Mouse (Mus musculus): ENCODE data around the gene Lrch1. TPM values are rescaled to one million over a fixed set of nuclear protein-coding genes. Genes with fewer than 3 reads are reported as not detected.
A peak's percentile ranks its signal among the peaks of the same experiment; 100 is the strongest.

Lrch1 gene
- polyA plus RNA-seq, 1 experiment from 2014 or later = 15.4 TPM

DNA sequence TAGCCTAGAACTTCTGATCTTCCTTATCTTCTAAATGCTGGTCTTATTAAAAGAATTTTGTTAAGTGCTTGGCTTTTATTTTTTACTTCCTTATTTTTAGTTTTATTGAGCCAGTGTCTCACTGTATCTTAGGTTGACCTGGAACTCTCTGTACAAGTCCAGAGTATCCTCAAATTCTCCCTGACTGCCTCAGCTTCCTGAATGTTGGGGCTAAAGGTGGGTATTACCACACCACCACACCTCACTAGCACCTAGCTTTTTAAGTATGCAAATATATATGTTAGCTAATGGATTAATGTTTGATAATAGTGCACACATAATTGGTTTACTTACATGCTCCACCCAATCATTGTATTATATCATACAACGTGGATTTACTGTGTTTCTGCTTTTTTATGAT, 8.6 kb upstream of the Lrch1 start:
- no peaks in the 10 kb centered on the region for H3K36me3 ChIP-seq (ENCODE audit: control insufficient read depth, insufficient read depth, low read length)
- H3K27me3 ChIP-seq (replicated peaks; ENCODE audit: control insufficient read depth, insufficient read depth, low read length) = no peaks in the 10 kb centered on the region
- no peak for ATAC-seq
- no peak overlapping the region for H3K4me2 ChIP-seq (ENCODE audit: low read length)
- H3K4me1 ChIP-seq (ENCODE audit: control insufficient read depth, insufficient read depth, low read depth, low read length) = no peaks in the 10 kb centered on the region
- no peak overlapping the region for H3K4me3 ChIP-seq (ENCODE audit: low read length)
- 80% methylated on average over 1 of the region's 1 CpGs for WGBS
- H3K9me3 ChIP-seq (ENCODE audit: control insufficient read depth, low read length) = no peaks in the 10 kb centered on the region
- H3K27ac ChIP-seq (ENCODE audit: low read depth, low read length) = no peak overlapping the region
- H3K9ac ChIP-seq (ENCODE audit: low read depth, low read length) = no peak overlapping the region

DNA sequence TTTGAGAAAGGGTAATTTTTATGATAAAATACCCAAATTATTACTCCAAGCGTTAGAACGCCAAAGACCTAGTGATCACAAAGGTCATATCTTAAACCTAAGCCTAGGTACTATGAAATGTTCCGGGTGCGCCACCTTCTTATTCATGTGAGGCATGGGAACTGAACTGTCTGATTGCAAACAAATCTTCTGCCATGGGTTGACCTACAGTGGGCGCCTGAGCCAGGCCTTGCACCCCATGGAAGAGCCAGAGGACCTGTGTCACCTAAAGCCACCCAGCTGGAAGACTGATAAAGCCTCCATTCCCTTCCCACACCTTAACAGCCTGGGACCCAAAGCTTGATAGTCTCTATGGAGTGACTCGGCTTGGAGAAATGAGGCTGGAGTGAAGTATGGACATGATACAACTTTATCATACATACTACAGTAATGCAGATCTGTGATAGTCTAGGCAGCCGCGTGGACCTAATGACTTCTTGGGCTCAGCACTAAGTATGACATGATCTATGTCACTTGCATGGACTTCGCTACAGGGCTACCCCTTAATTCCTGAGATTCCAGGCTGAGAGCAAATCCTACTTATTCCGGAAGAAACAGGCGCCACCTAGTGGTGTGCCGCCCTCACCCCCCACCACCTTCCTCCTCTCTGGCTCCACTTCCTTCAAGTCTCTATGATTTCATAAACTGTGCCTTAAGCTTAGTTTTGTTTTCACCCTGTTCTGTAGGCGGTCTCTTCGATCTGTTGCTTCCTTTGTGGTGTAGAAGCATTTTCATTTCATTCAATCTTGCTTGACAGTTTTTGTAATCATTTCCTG, 957 bp upstream of the Lrch1 start:
- H3K4me2 ChIP-seq (ENCODE audit: low read length) = peak overlapping the region; percentile 84
- H3K9ac ChIP-seq (ENCODE audit: low read depth, low read length) = no peak overlapping the region
- peak; percentile 13; the same call in 1 of the 2 replicates for ATAC-seq
- peak overlapping the region; percentile 97 for H3K4me3 ChIP-seq (ENCODE audit: low read length)
- 50% methylated on average over 14 of the region's 14 CpGs for WGBS
- H3K27ac ChIP-seq (ENCODE audit: low read depth, low read length) = peak overlapping the region; percentile 88
- no peaks in the 10 kb centered on the region for H3K36me3 ChIP-seq (ENCODE audit: control insufficient read depth, insufficient read depth, low read length)
- H3K27me3 ChIP-seq (replicated peaks; ENCODE audit: control insufficient read depth, insufficient read depth, low read length) = no peaks in the 10 kb centered on the region
- H3K9me3 ChIP-seq (ENCODE audit: control insufficient read depth, low read length) = no peaks in the 10 kb centered on the region
- peaks cover 18% of the 10 kb centered on the region for H3K4me1 ChIP-seq (ENCODE audit: control insufficient read depth, insufficient read depth, low read depth, low read length)

- WGBS = 28% methylated on average over 13 of the region's 13 CpGs
- no peaks in the 10 kb centered on the region for H3K9me3 ChIP-seq (ENCODE audit: control insufficient read depth, low read length)
- peak overlapping the region; percentile 97 for H3K4me3 ChIP-seq (ENCODE audit: low read length)
- H3K27ac ChIP-seq (ENCODE audit: low read depth, low read length) = peak overlapping the region; percentile 88
- H3K4me1 ChIP-seq (ENCODE audit: control insufficient read depth, insufficient read depth, low read depth, low read length) = peaks cover 18% of the 10 kb centered on the region
- H3K9ac ChIP-seq (ENCODE audit: low read depth, low read length) = peak overlapping the region; percentile 84
- H3K4me2 ChIP-seq (ENCODE audit: low read length) = peak overlapping the region; percentile 84
- H3K27me3 ChIP-seq (replicated peaks; ENCODE audit: control insufficient read depth, insufficient read depth, low read length) = no peaks in the 10 kb centered on the region
- 0 out of 2 replicates have a peak, but pooled peaks have one; percentile 10 for ATAC-seq
- no peaks in the 10 kb centered on the region for H3K36me3 ChIP-seq (ENCODE audit: control insufficient read depth, insufficient read depth, low read length)
These were observed 329 bp upstream of the Lrch1 start for GRCm38 (mm10) chr14:74948014-74948396.

- H3K4me1 ChIP-seq (ENCODE audit: control insufficient read depth, insufficient read depth, low read depth, low read length) = peaks cover 18% of the 10 kb centered on the region
- peak; percentile 89 for ATAC-seq
- H3K27me3 ChIP-seq (replicated peaks; ENCODE audit: control insufficient read depth, insufficient read depth, low read length) = no peaks in the 10 kb centered on the region
- peak overlapping the region; percentile 88 for H3K27ac ChIP-seq (ENCODE audit: low read depth, low read length)
- H3K4me3 ChIP-seq (ENCODE audit: low read length) = peak overlapping the region; percentile 97
- H3K36me3 ChIP-seq (ENCODE audit: control insufficient read depth, insufficient read depth, low read length) = no peaks in the 10 kb centered on the region
- peak overlapping the region; percentile 84 for H3K9ac ChIP-seq (ENCODE audit: low read depth, low read length)
- under 1% methylated on average over 55 of the region's 56 CpGs for WGBS
- H3K4me2 ChIP-seq (ENCODE audit: low read length) = peak overlapping the region; percentile 84
- H3K9me3 ChIP-seq (ENCODE audit: control insufficient read depth, low read length) = no peaks in the 10 kb centered on the region
These were observed 813 bp downstream of the Lrch1 start for GRCm38 (mm10) chr14:74946751-74947375.

GRCm38 (mm10) chr14:74946321-74946750, 1.3 kb downstream of the Lrch1 start:
- Histone ChIP-seq H3K4me3 (ENCODE audit: low read length) (peak overlapping the region; percentile 97), H3K9ac (ENCODE audit: low read depth, low read length) (peak overlapping the region; percentile 84), H3K36me3 (ENCODE audit: control insufficient read depth, insufficient read depth, low read length) (no peaks in the 10 kb centered on the region), H3K9me3 (ENCODE audit: control insufficient read depth, low read length) (no peaks in the 10 kb centered on the region), H3K4me2 (ENCODE audit: low read length) (peak overlapping the region; percentile 84), H3K4me1 (ENCODE audit: control insufficient read depth, insufficient read depth, low read depth, low read length) (peaks cover 18% of the 10 kb centered on the region), H3K27me3 (replicated peaks; ENCODE audit: control insufficient read depth, insufficient read depth, low read length) (no peaks in the 10 kb centered on the region), H3K27ac (ENCODE audit: low read depth, low read length) (peak overlapping the region; percentile 88; the same call in 1 of the 2 replicates)
- ATAC-seq = peak; percentile 44; the same call in 1 of the 2 replicates
- WGBS = 5% methylated on average over 13 of the region's 13 CpGs

GRCm38 (mm10) chr14:74945266-74946215, 2.1 kb downstream of the Lrch1 start:
- peaks cover 18% of the 10 kb centered on the region for H3K4me1 ChIP-seq (ENCODE audit: control insufficient read depth, insufficient read depth, low read depth, low read length)
- peak overlapping the region; percentile 97 for H3K4me3 ChIP-seq (ENCODE audit: low read length)
- H3K27ac ChIP-seq (ENCODE audit: low read depth, low read length) = no peak overlapping the region
- peak overlapping the region; percentile 84 for H3K4me2 ChIP-seq (ENCODE audit: low read length)
- peaks cover 3% of the 10 kb centered on the region; the same call in 1 of the 2 replicates for H3K36me3 ChIP-seq (ENCODE audit: control insufficient read depth, insufficient read depth, low read length)
- H3K9ac ChIP-seq (ENCODE audit: low read depth, low read length) = peak overlapping the region; percentile 84; the same call in 1 of the 2 replicates
- H3K27me3 ChIP-seq (replicated peaks; ENCODE audit: control insufficient read depth, insufficient read depth, low read length) = no peaks in the 10 kb centered on the region
- WGBS = 82% methylated on average over 11 of the region's 11 CpGs
- no peaks in the 10 kb centered on the region for H3K9me3 ChIP-seq (ENCODE audit: control insufficient read depth, low read length)
- no peak for ATAC-seq

GRCm38 (mm10) chr14:74944128-74944755, 3.4 kb downstream of the Lrch1 start:
- H3K4me2 ChIP-seq (ENCODE audit: low read length) = no peak overlapping the region
- no peak for ATAC-seq
- 90% methylated on average over 7 of the region's 7 CpGs for WGBS
- no peak overlapping the region for H3K4me3 ChIP-seq (ENCODE audit: low read length)
- H3K27ac ChIP-seq (ENCODE audit: low read depth, low read length) = no peak overlapping the region
- peaks cover 18% of the 10 kb centered on the region for H3K4me1 ChIP-seq (ENCODE audit: control insufficient read depth, insufficient read depth, low read depth, low read length)
- no peaks in the 10 kb centered on the region for H3K27me3 ChIP-seq (replicated peaks; ENCODE audit: control insufficient read depth, insufficient read depth, low read length)
- H3K9ac ChIP-seq (ENCODE audit: low read depth, low read length) = no peak overlapping the region
- no peaks in the 10 kb centered on the region for H3K9me3 ChIP-seq (ENCODE audit: control insufficient read depth, low read length)
- H3K36me3 ChIP-seq (ENCODE audit: control insufficient read depth, insufficient read depth, low read length) = peaks cover 3% of the 10 kb centered on the region; the same call in 1 of the 2 replicates

DNA sequence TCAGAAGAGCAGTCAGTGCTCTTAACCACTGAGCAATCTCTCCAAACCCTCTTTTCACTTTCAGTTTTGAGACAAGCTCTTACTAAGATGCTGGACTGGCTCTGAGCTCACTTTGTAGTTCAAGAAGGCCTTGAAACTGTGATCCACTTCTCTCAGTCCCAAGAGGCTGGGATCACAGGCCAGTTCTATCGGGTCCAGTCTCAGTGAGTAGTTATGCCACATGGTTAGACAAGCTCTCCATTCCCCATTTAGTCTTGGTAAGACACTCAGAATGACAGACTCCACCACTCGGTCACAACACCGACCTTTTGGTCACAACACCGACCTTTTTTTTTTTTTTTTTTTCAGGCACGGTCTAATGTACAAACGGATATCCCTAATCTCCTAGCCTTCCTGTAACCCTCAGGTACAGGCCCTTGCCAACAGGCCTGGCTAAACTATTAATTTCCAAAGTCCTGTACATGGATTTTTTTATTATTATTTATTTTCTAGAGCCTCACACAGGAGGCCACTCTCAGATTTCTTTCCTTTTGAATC, 4.0 kb downstream of the Lrch1 start:
- WGBS = 96% methylated on average over 6 of the region's 6 CpGs
- Histone ChIP-seq H3K4me1 (ENCODE audit: control insufficient read depth, insufficient read depth, low read depth, low read length) (peaks cover 18% of the 10 kb centered on the region), H3K9me3 (ENCODE audit: control insufficient read depth, low read length) (no peaks in the 10 kb centered on the region), H3K36me3 (ENCODE audit: control insufficient read depth, insufficient read depth, low read length) (peaks cover 3% of the 10 kb centered on the region; the same call in 1 of the 2 replicates), H3K9ac (ENCODE audit: low read depth, low read length) (no peak overlapping the region), H3K4me2 (ENCODE audit: low read length) (no peak overlapping the region), H3K4me3 (ENCODE audit: low read length) (no peak overlapping the region), H3K27me3 (replicated peaks; ENCODE audit: control insufficient read depth, insufficient read depth, low read length) (no peaks in the 10 kb centered on the region), H3K27ac (ENCODE audit: low read depth, low read length) (no peak overlapping the region)
- ATAC-seq = no peak

Measured in hindbrain, embryonic 16.5 days (tissue).